Mouse (Mus musculus): ENCODE data around the gene Noa1. TPM values are rescaled to one million over a fixed set of nuclear protein-coding genes. Genes with fewer than 3 reads are reported as not detected.
A peak's percentile ranks its signal among the peaks of the same experiment; 100 is the strongest.

Noa1 gene
- polyA plus RNA-seq (2012; fragmentation: generic; extraction: Trizol) = 20.2 TPM

- peak within 1 kb of the TSS; percentile 93 for H3K4me2 ChIP-seq (ENCODE audit: low read depth)
- peak; percentile 87 for TF ChIP-seq POLR2AphosphoS2 (IDR thresholded peaks at IDR 0.05; ENCODE audit: insufficient read length, low read depth)
- TF ChIP-seq MYOD1 (IDR thresholded peaks at IDR 0.05; ENCODE audit: control insufficient read depth in 1 of 3, insufficient read length in 2 of 3, low read depth in 2 of 3) = peak in 1 of 3 experiments; percentile 21
- no peak for TF ChIP-seq SRF (IDR thresholded peaks at IDR 0.05; ENCODE audit: control insufficient read depth, insufficient read length, low read depth)
- TF ChIP-seq E2F4 (IDR thresholded peaks at IDR 0.05; ENCODE audit: insufficient read depth) = no peak
- TF ChIP-seq REST (IDR thresholded peaks at IDR 0.05; ENCODE audit: insufficient read depth, insufficient read length) = peak; percentile 82
- TF ChIP-seq MAX (IDR thresholded peaks at IDR 0.05; ENCODE audit: low read depth) = no peak
- no peak for TF ChIP-seq CEBPB (IDR thresholded peaks at IDR 0.05; ENCODE audit: insufficient read depth, poor library complexity, severe bottlenecking)
- peak; percentile 71 for TF ChIP-seq POLR2A (IDR thresholded peaks at IDR 0.05; ENCODE audit: insufficient read length, low read depth)
- TF ChIP-seq TCF12 (IDR thresholded peaks at IDR 0.05; ENCODE audit: insufficient read depth, poor library complexity, severe bottlenecking) = no peak
- TF ChIP-seq MYOG (IDR thresholded peaks at IDR 0.05; ENCODE audit: control insufficient read depth in 1 of 3, insufficient read depth in 1 of 3, insufficient read length in 2 of 3, low read depth in 2 of 3) = no peak
- TF ChIP-seq USF1 (IDR thresholded peaks at IDR 0.05; ENCODE audit: low read depth) = no peak
- no peak for TF ChIP-seq TCF3 (IDR thresholded peaks at IDR 0.05; ENCODE audit: insufficient read length, low read depth)
- peak within 1 kb of the TSS; percentile 48 for H3K4me3 ChIP-seq
- H3K27me3 ChIP-seq (ENCODE audit: control insufficient read depth, insufficient read depth, insufficient read length) = no peaks in the 10 kb centered on the region
- peaks cover 24% of the 10 kb centered on the region for H3K36me3 ChIP-seq (ENCODE audit: control insufficient read depth, insufficient read depth)
- peaks cover 46% of the 10 kb centered on the region for H3K79me2 ChIP-seq (ENCODE audit: control insufficient read depth, insufficient read depth)
- H3ac ChIP-seq (ENCODE audit: control insufficient read depth, insufficient read length) = peak within 1 kb of the TSS; percentile 72
These were observed at the start of gene Noa1, which contains the start of gene Polr2b for GRCm38 (mm10) chr5:77309924-77310772. Noa1 (minus strand) TSS chr5:77310084. Polr2b (plus strand) TSS chr5:77310147.

GRCm38 (mm10) chr5:77358347-77358746 is 48.5 kb upstream of the Noa1 start:
- no peak overlapping the region for H3ac ChIP-seq (ENCODE audit: control insufficient read depth, insufficient read length)
- peak overlapping the region; percentile 45 for H3K4me3 ChIP-seq
- no peaks in the 10 kb centered on the region for H3K79me2 ChIP-seq (ENCODE audit: control insufficient read depth, insufficient read depth)
- H3K36me3 ChIP-seq (ENCODE audit: control insufficient read depth, insufficient read depth) = no peaks in the 10 kb centered on the region
- no peaks in the 10 kb centered on the region for H3K27me3 ChIP-seq (ENCODE audit: control insufficient read depth, insufficient read depth, insufficient read length)
- H3K4me2 ChIP-seq (ENCODE audit: low read depth) = peak overlapping the region; percentile 89
- TF ChIP-seq USF1 (IDR thresholded peaks at IDR 0.05; ENCODE audit: low read depth) (no peak), MYOG (IDR thresholded peaks at IDR 0.05; ENCODE audit: control insufficient read depth in 1 of 3, insufficient read depth in 1 of 3, insufficient read length in 2 of 3, low read depth in 2 of 3) (no peak), SRF (IDR thresholded peaks at IDR 0.05; ENCODE audit: control insufficient read depth, insufficient read length, low read depth) (no peak), CEBPB (IDR thresholded peaks at IDR 0.05; ENCODE audit: insufficient read depth, poor library complexity, severe bottlenecking) (no peak), TCF12 (IDR thresholded peaks at IDR 0.05; ENCODE audit: insufficient read depth, poor library complexity, severe bottlenecking) (no peak), TCF3 (IDR thresholded peaks at IDR 0.05; ENCODE audit: insufficient read length, low read depth) (no peak), MYOD1 (IDR thresholded peaks at IDR 0.05; ENCODE audit: control insufficient read depth in 1 of 3, insufficient read length in 2 of 3, low read depth in 2 of 3) (no peak), MAX (IDR thresholded peaks at IDR 0.05; ENCODE audit: low read depth) (no peak), POLR2AphosphoS2 (IDR thresholded peaks at IDR 0.05; ENCODE audit: insufficient read length, low read depth) (no peak), E2F4 (IDR thresholded peaks at IDR 0.05; ENCODE audit: insufficient read depth) (no peak), REST (IDR thresholded peaks at IDR 0.05; ENCODE audit: insufficient read depth, insufficient read length) (no peak), POLR2A (IDR thresholded peaks at IDR 0.05; ENCODE audit: insufficient read length, low read depth) (no peak)

GRCm38 (mm10) chr5:77357405-77358149 is 47.7 kb upstream of the Noa1 start:
- H3K27me3 ChIP-seq (ENCODE audit: control insufficient read depth, insufficient read depth, insufficient read length) = no peaks in the 10 kb centered on the region
- H3ac ChIP-seq (ENCODE audit: control insufficient read depth, insufficient read length) = no peak overlapping the region
- H3K4me2 ChIP-seq (ENCODE audit: low read depth) = peak overlapping the region; percentile 89
- H3K4me3 ChIP-seq = peak overlapping the region; percentile 45
- H3K36me3 ChIP-seq (ENCODE audit: control insufficient read depth, insufficient read depth) = no peaks in the 10 kb centered on the region
- TF ChIP-seq POLR2AphosphoS2 (IDR thresholded peaks at IDR 0.05; ENCODE audit: insufficient read length, low read depth) = peak; percentile 6
- peak in 2 of 3 experiments; percentile 52 to 64 for TF ChIP-seq MYOD1 (IDR thresholded peaks at IDR 0.05; ENCODE audit: control insufficient read depth in 1 of 3, insufficient read length in 2 of 3, low read depth in 2 of 3)
- TF ChIP-seq CEBPB (IDR thresholded peaks at IDR 0.05; ENCODE audit: insufficient read depth, poor library complexity, severe bottlenecking) = peak; percentile 49; the same call in 1 of the 2 replicates
- no peak for TF ChIP-seq TCF12 (IDR thresholded peaks at IDR 0.05; ENCODE audit: insufficient read depth, poor library complexity, severe bottlenecking)
- TF ChIP-seq USF1 (IDR thresholded peaks at IDR 0.05; ENCODE audit: low read depth) = no peak
- no peaks in the 10 kb centered on the region for H3K79me2 ChIP-seq (ENCODE audit: control insufficient read depth, insufficient read depth)

GRCm38 (mm10) chr5:77355307-77356265 is 45.7 kb upstream of the Noa1 start:
- no peaks in the 10 kb centered on the region for H3K36me3 ChIP-seq (ENCODE audit: control insufficient read depth, insufficient read depth)
- no peaks in the 10 kb centered on the region for H3K79me2 ChIP-seq (ENCODE audit: control insufficient read depth, insufficient read depth)
- H3K4me2 ChIP-seq (ENCODE audit: low read depth) = peak overlapping the region; percentile 63
- H3K27me3 ChIP-seq (ENCODE audit: control insufficient read depth, insufficient read depth, insufficient read length) = no peaks in the 10 kb centered on the region
- no peak overlapping the region for H3ac ChIP-seq (ENCODE audit: control insufficient read depth, insufficient read length)
- no peak overlapping the region for H3K4me3 ChIP-seq
- TF ChIP-seq REST (IDR thresholded peaks at IDR 0.05; ENCODE audit: insufficient read depth, insufficient read length) (no peak), E2F4 (IDR thresholded peaks at IDR 0.05; ENCODE audit: insufficient read depth) (no peak), SRF (IDR thresholded peaks at IDR 0.05; ENCODE audit: control insufficient read depth, insufficient read length, low read depth) (no peak), MYOD1 (IDR thresholded peaks at IDR 0.05; ENCODE audit: control insufficient read depth in 1 of 3, insufficient read length in 2 of 3, low read depth in 2 of 3) (no peak), MYOG (IDR thresholded peaks at IDR 0.05; ENCODE audit: control insufficient read depth in 1 of 3, insufficient read depth in 1 of 3, insufficient read length in 2 of 3, low read depth in 2 of 3) (no peak)

Data from myocyte (in vitro differentiated cells).